Mouse (Mus musculus) ES-E14 (cell line): Measurements from ENCODE around the gene Cyp3a11.

Source experiments
- CHD2 ChIP-seq: IDR thresholded peaks from 2 replicates; pipeline ENCODE4 v1.6.1; 2014; ENCODE audit warnings: mild to moderate bottlenecking, low read depth, low read length, inconsistent platforms
- MAFK ChIP-seq: IDR thresholded peaks from 2 replicates; pipeline ENCODE4 v1.6.1; 2014; ENCODE audit warnings: mild to moderate bottlenecking, low read depth, low read length, inconsistent platforms; ENCODE audit not compliant: insufficient read depth

- TF ChIP-seq MAFK (no peak), CHD2 (no peak)
Observed at GRCm38 (mm10) chr5:145904535-145904934, 24.8 kb upstream of the Cyp3a11 start.
